Mouse (Mus musculus) T-helper 1 cell (primary cell): ENCODE measurements around the gene Tgm2.

Experiments used
- in situ Hi-C: fragments of 300-600 bp; cut with MboI, MseI; formaldehyde crosslinking; loops from one replicate; pipeline ENCODE4 v1.15.1; 2025; ENCODE audit warnings: high pct_unique_total_duplicates

Gene Tgm2

GRCm38 (mm10) chr2:158074835-158075234 lies 71.4 kb downstream of the Tgm2 start:
- in situ Hi-C loops: no loop called here

- in situ Hi-C loops: no loop called here
Measured at GRCm38 (mm10) chr2:158071633-158071995, 74.6 kb downstream of the Tgm2 start.

GRCm38 (mm10) chr2:158070885-158071632 lies 75.2 kb downstream of the Tgm2 start:
- in situ Hi-C loops: no loop called here

- in situ Hi-C loops: no loop called here
Measured at GRCm38 (mm10) chr2:158068444-158068971, 77.7 kb downstream of the Tgm2 start.

GRCm38 (mm10) chr2:158067260-158067824 lies 78.9 kb downstream of the Tgm2 start:
- in situ Hi-C loops: no loop called here

GRCm38 (mm10) chr2:158066456-158066855 lies 79.8 kb downstream of the Tgm2 start:
- in situ Hi-C loops: no loop called here
